Mouse (Mus musculus): ENCODE results near the gene Gm20738.
"Not testable (repeated sequence)": the region's sequence is repeated elsewhere in the genome, so short reads cannot be mapped to it uniquely, and the experiment has no call there.

The Gm20738 gene

DNA sequence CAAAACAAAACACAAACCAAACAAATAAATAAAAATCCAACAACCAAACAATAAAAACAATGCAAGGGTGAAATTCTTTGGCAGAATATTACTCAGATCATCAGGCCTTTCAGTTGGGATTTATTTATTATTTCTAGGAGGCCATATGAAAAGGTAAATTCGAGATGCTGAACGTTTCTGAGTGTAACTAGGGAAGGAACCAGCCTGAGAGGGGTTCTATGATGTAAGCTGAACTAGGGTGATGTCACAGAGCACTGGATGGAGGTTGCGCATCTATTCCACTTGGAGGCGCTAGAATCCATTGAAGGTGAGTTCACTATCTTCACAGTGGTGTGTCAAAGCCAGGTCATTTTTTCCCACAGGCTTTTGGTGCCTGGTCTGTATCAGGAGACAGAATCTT lies at the start of gene Gm20738:
Gene Gm20738 (plus strand): TSS at position 301 of the 400 bp plus-strand sequence.
- not testable (repeated sequence) for DNase-seq (ENCODE audit: extremely low spot score, low read depth, low spot score)

All from hindlimb bud, embryonic 11.5 days (tissue).